Mouse (Mus musculus): ENCODE measurements around the gene Slf2. TPM values are rescaled to one million over a fixed set of nuclear protein-coding genes. Genes with fewer than 3 reads are reported as not detected.

Slf2 gene
- total RNA-seq (2021): 10 to 100 TPM; 11.9 to 14.5 TPM
- long read RNA-seq, experiment 1, full-length matches to known transcripts: 8 of 12 reads
- long read RNA-seq, experiment 1, partial matches to known transcripts: 0 of 12 reads
- long read RNA-seq, experiment 1, other reads (novel, unspliced or antisense): 4 of 12 reads
- long read RNA-seq, experiment 2, full-length matches to known transcripts: 3 of 3 reads
- long read RNA-seq, experiment 2, partial matches to known transcripts: 0 of 3 reads
- long read RNA-seq, experiment 2, other reads (novel, unspliced or antisense): 0 of 3 reads

- DNase-seq: peak; percentile 98
- intact Hi-C loops (cut with DNase I): no loop called here
- peak within 1 kb of the TSS; percentile 94 for H3K4me3 ChIP-seq
- peak; percentile 36 for TF ChIP-seq CTCF (IDR thresholded peaks at IDR 0.05)
- peak within 1 kb of the TSS; percentile 92 for H3K27ac ChIP-seq
These were observed at the start of gene Slf2 for GRCm38 (mm10) chr19:44930744-44931453. TSS of gene Slf2 (plus strand) at chr19:44931151.

GRCm38 (mm10) chr19:44882552-44883024 is 48.4 kb upstream of the Slf2 start:
- intact Hi-C loops (cut with DNase I): loop anchor here (10.0 kb wide), 1 partner anchor 128 kb away; the partner anchor contains the start of gene Pax2
- DNase-seq: peak; percentile 70
- TF ChIP-seq CTCF (IDR thresholded peaks at IDR 0.05): no peak
- peak overlapping the region; percentile 72 for H3K4me3 ChIP-seq
- H3K27ac ChIP-seq: peak overlapping the region; percentile 63

- intact Hi-C loops (cut with DNase I): loop anchor here (10.0 kb wide), 1 partner anchor 130 kb away; the partner anchor contains the start of gene Pax2
- TF ChIP-seq CTCF (IDR thresholded peaks at IDR 0.05): no peak
- Histone ChIP-seq H3K27ac (no peak overlapping the region), H3K4me3 (no peak overlapping the region)
- DNase-seq: no peak
These were observed 46.6 kb upstream of the Slf2 start for GRCm38 (mm10) chr19:44884331-44884730.

GRCm38 (mm10) chr19:44886475-44886874 is 44.5 kb upstream of the Slf2 start:
- intact Hi-C loops (cut with DNase I): loop anchor here (2.0 to 10.0 kb wide), 2 partner anchors 132 to 304 kb away; partner anchors contain the start of gene Pax2
- TF ChIP-seq CTCF (IDR thresholded peaks at IDR 0.05): no peak
- no peak overlapping the region for H3K4me3 ChIP-seq
- H3K27ac ChIP-seq: no peak overlapping the region
- no peak for DNase-seq

GRCm38 (mm10) chr19:44887679-44888235 is 43.2 kb upstream of the Slf2 start:
- H3K4me3 ChIP-seq: no peak overlapping the region
- intact Hi-C loops (cut with DNase I): loop anchor here (2.0 to 10.0 kb wide), 2 partner anchors 133 to 305 kb away; partner anchors contain the start of gene Pax2
- DNase-seq: peak; percentile 74
- peak; percentile 96; the same call in 1 of the 2 replicates for TF ChIP-seq CTCF (IDR thresholded peaks at IDR 0.05)
- no peak overlapping the region for H3K27ac ChIP-seq

- no peak for TF ChIP-seq CTCF (IDR thresholded peaks at IDR 0.05)
- intact Hi-C loops (cut with DNase I): loop anchor here (10.0 kb wide), 1 partner anchor 135 kb away; the partner anchor contains the start of gene Pax2
- Histone ChIP-seq H3K27ac (no peak overlapping the region), H3K4me3 (no peak overlapping the region)
- no peak for DNase-seq
These were observed 41.4 kb upstream of the Slf2 start for GRCm38 (mm10) chr19:44889548-44889947.

- TF ChIP-seq CTCF (IDR thresholded peaks at IDR 0.05): no peak
- H3K4me3 ChIP-seq: no peak overlapping the region
- intact Hi-C loops (cut with DNase I): loop anchor here (10.0 kb wide), 1 partner anchor 237 kb away; no protein-coding TSS in a partner anchor
- no peak for DNase-seq
- no peak overlapping the region for H3K27ac ChIP-seq
These were observed 39.5 kb upstream of the Slf2 start for GRCm38 (mm10) chr19:44891446-44891845.

- intact Hi-C loops (cut with DNase I): loop anchor here (10.0 kb wide), 1 partner anchor 239 kb away; no protein-coding TSS in a partner anchor
- H3K4me3 ChIP-seq: no peak overlapping the region
- TF ChIP-seq CTCF (IDR thresholded peaks at IDR 0.05): no peak
- DNase-seq: no peak
- H3K27ac ChIP-seq: no peak overlapping the region
These were observed 37.6 kb upstream of the Slf2 start for GRCm38 (mm10) chr19:44893231-44893871.

GRCm38 (mm10) chr19:44895245-44895644 is 35.7 kb upstream of the Slf2 start:
- intact Hi-C loops (cut with DNase I): loop anchor here (1.0 to 10.0 kb wide), 2 partner anchors 240 to 313 kb away; no protein-coding TSS in a partner anchor
- Histone ChIP-seq H3K4me3 (no peak overlapping the region), H3K27ac (no peak overlapping the region)
- DNase-seq: peak; percentile 76
- peak; percentile 89 for TF ChIP-seq CTCF (IDR thresholded peaks at IDR 0.05)

GRCm38 (mm10) chr19:44896450-44896849 is 34.5 kb upstream of the Slf2 start:
- TF ChIP-seq CTCF (IDR thresholded peaks at IDR 0.05): no peak
- H3K4me3 ChIP-seq: no peak overlapping the region
- intact Hi-C loops (cut with DNase I): loop anchor here (10.0 kb wide), 1 partner anchor 242 kb away; no protein-coding TSS in a partner anchor
- no peak for DNase-seq
- no peak overlapping the region for H3K27ac ChIP-seq

- TF ChIP-seq CTCF (IDR thresholded peaks at IDR 0.05): no peak
- H3K4me3 ChIP-seq: no peak overlapping the region
- intact Hi-C loops (cut with DNase I): loop anchor here (10.0 kb wide), 1 partner anchor 243 kb away; no protein-coding TSS in a partner anchor
These were observed 33.4 kb upstream of the Slf2 start for GRCm38 (mm10) chr19:44897521-44897920.

GRCm38 (mm10) chr19:44898646-44899045 is 32.3 kb upstream of the Slf2 start:
- DNase-seq: no peak
- intact Hi-C loops (cut with DNase I): loop anchor here (10.0 kb wide), 1 partner anchor 244 kb away; no protein-coding TSS in a partner anchor
- no peak overlapping the region for H3K27ac ChIP-seq
- H3K4me3 ChIP-seq: no peak overlapping the region
- no peak for TF ChIP-seq CTCF (IDR thresholded peaks at IDR 0.05)

More at GRCm38 (mm10) chr19:44897521-44897920, 33.4 kb upstream of the Slf2 start:
- DNase-seq: no peak
- no peak overlapping the region for H3K27ac ChIP-seq

All from gastrocnemius, adult 2 months (tissue).